Mouse (Mus musculus) cerebellum, adult 18-20 months (tissue): ENCODE data around the gene Nfkb2.

ENCODE experiments used
- DNase-seq, 2 experiments: peaks; one replicate each; pipeline ENCODE4 v3.0.0; 2021

Gene Nfkb2

GRCm38 (mm10) chr19:46347146-46347545 is 43.0 kb downstream of the Nfkb2 start:
- DNase-seq, result no peak

DNA sequence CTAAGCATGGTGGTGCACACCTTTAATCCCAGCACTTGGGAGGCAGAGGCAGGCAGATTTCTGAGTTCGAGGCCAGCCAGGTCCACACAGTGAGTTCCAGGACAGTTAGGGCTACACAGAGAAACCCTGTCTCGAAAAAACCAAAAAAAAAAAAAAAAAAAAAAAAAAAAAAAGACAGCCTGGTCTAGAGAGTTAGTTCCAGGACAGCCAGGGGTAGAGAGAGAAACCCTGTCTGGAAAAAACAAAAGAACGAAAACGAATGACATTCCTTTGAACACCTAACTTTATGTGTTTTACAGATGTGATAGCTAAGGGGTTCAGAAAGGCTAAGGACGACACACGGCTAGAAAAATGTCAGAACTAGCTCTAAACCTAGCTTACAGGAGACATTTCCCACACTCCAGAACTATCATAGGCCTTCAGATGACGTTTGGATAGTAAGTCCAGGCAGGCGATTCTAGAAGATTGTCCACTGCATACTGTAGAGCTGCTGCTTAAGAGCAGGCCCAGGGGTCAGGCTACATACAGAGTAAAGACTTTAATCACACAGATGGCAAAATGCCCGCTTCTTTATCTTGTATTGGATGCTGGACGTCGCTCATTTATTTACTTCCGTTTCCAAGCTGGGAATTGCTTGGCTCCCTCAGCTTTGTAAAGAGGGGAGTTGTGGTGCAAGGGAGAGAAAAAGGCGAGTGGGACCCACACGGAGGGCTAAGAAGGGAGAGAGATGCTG is 44.0 kb downstream of the Nfkb2 start:
- peak in 1 of 2 experiments; percentile 18 for DNase-seq

DNA sequence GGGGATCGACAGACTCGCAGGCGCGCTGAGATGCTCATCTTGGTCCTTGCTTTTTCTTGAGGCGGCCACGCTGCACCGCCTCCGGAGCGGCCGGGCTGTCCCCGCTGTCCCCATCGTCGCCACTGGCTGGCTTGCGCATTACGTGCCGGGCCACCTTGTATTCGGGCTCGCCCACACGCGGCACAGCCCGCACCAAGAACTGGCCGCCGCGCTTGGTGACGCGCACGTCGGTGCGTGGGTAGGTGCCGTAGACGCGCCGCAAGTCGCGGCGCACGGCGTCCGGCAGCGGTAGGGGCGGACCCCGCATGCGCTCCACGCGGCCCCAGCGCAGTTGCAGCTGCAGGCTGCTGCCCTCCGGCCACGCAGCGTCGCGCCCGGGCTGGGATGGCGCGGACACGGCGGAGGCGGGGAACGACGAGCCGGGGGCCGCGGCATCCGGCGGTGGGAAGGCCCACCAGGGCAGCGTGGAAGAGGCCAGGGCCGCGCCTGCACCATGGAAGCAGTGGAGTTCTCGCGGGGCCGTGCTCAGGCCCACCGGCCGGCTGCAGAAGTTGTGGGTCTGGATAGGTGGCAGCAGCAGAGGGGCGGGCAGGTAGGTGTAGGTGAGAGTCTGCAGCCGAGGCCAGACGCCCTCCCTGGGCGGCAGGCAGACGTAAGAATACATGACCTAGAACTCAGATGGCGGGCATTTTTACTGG is 44.8 kb downstream of the Nfkb2 start:
- DNase-seq, result peak; percentile 92 to 93

GRCm38 (mm10) chr19:46349550-46349949 is 45.4 kb downstream of the Nfkb2 start:
- DNase-seq, result peak in 1 of 2 experiments; percentile 18

DNA sequence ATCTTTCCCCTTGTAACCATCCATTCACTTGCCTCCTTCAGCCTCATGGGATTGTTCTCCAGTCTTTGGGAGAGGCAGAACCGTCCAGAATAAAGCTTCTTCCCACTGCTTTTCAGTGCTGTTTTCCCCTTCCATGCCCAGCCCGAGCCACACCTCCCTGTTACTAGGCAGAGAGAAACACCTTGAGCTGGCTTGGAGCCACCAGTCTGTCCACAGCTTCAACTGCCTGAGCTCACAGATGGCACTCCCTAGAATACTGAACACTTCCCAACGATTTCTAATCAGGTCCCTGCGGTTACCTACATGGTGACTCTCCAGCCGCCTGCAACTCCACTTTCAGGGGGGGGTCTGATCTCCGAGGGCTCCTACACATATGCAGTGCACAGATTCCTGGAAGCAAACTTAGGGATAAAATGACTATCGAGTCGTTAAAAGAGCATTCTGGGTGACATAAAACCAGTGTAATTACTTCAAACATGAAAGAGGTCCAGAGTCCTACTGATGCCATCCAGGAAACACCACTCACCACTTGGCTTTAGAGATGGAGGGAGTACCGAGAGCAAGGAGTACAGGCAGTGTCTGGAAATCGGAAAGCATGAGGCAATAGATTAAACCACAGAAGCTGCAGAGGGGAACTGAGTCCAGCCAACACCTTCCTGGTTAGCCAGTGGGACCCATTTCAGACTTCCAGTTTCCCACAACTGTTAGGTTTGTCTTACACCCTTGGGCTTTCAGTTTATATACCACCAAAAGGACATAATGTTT is 46.2 kb downstream of the Nfkb2 start, which contains the start of gene 2310034G01Rik:
TSS of gene 2310034G01Rik (minus strand) at position 135 of the 765 bp plus-strand sequence.
- peak; percentile 55 to 64 for DNase-seq

DNA sequence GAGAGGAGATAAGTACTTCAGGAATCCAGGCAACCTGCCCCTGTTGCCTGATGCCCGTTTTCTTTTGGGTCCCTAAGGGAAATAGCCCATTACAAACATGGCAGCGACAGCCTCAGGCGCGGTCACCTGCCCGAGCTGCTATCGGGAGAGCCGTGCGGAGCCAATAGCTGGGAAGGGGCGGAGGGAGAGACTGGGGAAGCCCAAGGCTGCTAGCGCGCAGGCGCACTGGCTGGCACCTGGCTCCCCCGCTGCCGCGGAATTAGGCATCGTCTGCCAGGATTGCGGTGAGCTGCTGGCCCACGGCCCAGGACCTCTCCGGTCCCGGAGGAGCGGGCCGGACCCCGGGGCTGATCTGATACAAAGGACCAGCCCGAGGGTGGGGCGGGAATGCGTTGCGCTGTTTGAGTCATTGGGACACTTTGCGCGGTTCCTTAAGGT is 52.6 kb downstream of the Nfkb2 start:
- peak; percentile 94 to 97 for DNase-seq

- DNase-seq, result no peak
Observed at GRCm38 (mm10) chr19:46357344-46358280, 53.5 kb downstream of the Nfkb2 start.

DNA sequence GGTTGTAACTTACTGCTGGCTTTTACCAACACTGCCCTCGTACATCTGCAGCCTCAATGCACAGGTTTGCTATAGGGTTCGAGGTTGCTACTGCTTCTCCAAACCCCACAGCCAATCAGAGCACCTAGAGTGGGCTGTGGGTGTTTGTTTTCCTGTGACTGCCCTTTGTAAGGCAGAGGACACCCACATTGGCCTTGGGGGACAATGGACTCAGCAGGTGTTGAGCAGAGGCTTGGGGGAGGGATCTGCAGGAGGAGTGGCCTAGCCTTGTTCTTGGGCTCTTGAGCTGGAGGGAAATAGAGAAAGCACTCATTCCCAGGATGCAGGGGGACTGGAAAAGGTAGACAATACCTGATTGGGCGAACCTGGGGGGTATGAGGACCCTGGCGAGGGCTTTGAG is 54.3 kb downstream of the Nfkb2 start:
- DNase-seq, result no peak
